Mouse (Mus musculus) liver, embryonic 13.5 days (tissue): ENCODE measurements at regions not wholly inside any gene's neighbourhood (a gene's known extent, or its start where the extent isn't known, plus 50 kb on each side); places are given as distances from the start of the nearest gene placed in this dataset.

ENCODE experiments used
- ATAC-seq: fragments of 200-750 bp; cut with Nextera tagmentation; 2 replicates; pipeline ENCODE4 v1.8.0; 2017; ENCODE audit warnings: low read depth, mild to moderate bottlenecking, moderate number of reproducible peaks, moderate library complexity
- DNase-seq: peaks from one replicate; pipeline ENCODE4 v3.0.0; 2022
- H3K27ac ChIP-seq: fragments of 300-500 bp; sonication (generic); 2 replicates; pipeline ENCODE4 v1.5.1; 2015; ENCODE audit warnings: moderate library complexity, mild to moderate bottlenecking, inconsistent platforms
- H3K27me3 ChIP-seq: fragments of 300-500 bp; sonication (generic); 2 replicates; pipeline ENCODE4 v1.6.1; 2015; ENCODE audit warnings: mild to moderate bottlenecking, inconsistent platforms
- H3K36me3 ChIP-seq: fragments of 300-500 bp; sonication (generic); 2 replicates; pipeline ENCODE4 v1.6.1; 2015; ENCODE audit warnings: mild to moderate bottlenecking, inconsistent platforms
- H3K4me1 ChIP-seq: fragments of 300-500 bp; sonication (generic); replicated peaks from 2 replicates; pipeline ENCODE4 v1.6.1; 2015; ENCODE audit warnings: inconsistent platforms
- H3K4me2 ChIP-seq: fragments of 300-500 bp; sonication (generic); 2 replicates; pipeline ENCODE4 v1.6.1; 2015; ENCODE audit warnings: inconsistent platforms, mild to moderate bottlenecking, moderate library complexity
- H3K4me3 ChIP-seq: fragments of 300-500 bp; sonication (generic); replicated peaks from 2 replicates; pipeline ENCODE4 v1.5.1; 2015; ENCODE audit warnings: mild to moderate bottlenecking, inconsistent platforms
- H3K9ac ChIP-seq: fragments of 300-500 bp; sonication (generic); 2 replicates; pipeline ENCODE4 v1.6.1; 2015; ENCODE audit warnings: mild to moderate bottlenecking, inconsistent platforms
- H3K9me3 ChIP-seq: fragments of 300-500 bp; sonication (generic); replicated peaks from 2 replicates; pipeline ENCODE4 v1.6.1; 2016; ENCODE audit warnings: inconsistent platforms
- WGBS: fragments of 180-500 bp; shearing (Covaris S2); methylation state at CpG from one replicate; pipeline ENCODE4 v1.1.7; 2015; ENCODE audit not compliant: insufficient replicate concordance; 5-methylcytosine and 5-hydroxymethylcytosine counted together

DNA sequence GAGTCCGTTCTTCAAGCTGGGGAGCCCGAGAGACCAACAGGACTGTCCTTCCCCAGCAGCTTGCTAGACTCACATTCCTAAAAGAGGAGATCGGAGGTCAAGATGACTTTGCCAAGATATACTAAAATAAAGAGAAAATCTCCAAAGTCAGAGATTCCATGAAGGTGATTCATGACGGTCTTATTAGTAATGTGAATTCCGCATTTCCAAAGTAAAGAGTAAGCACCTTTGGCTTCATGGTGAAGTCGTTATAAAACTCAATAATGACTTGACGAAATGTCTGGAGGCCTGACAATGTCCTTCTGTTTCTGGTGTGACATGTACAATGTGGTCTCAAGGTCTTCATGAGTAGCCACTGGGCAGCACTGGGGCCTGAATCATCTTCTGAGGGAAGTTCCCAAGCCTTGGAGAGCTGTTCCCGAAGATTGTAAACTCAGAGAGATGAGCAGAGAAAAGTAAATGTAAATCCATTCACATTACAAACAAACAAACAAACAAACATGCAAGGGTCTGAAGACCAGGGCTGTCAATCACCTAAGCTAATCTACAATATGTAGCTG, 157.7 kb downstream of the Cog6 start:
- no peaks in the 10 kb centered on the region for H3K9me3 ChIP-seq
- no peak overlapping the region for H3K4me2 ChIP-seq
- H3K9ac ChIP-seq = no peak overlapping the region
- DNase-seq = no peak
- WGBS = 74% methylated on average over 8 of the region's 8 CpGs
- no peaks in the 10 kb centered on the region for H3K36me3 ChIP-seq
- no peaks in the 10 kb centered on the region for H3K27me3 ChIP-seq
- no peak overlapping the region for H3K27ac ChIP-seq
- H3K4me1 ChIP-seq = no peaks in the 10 kb centered on the region
- no peak for ATAC-seq
- no peak overlapping the region for H3K4me3 ChIP-seq

DNA sequence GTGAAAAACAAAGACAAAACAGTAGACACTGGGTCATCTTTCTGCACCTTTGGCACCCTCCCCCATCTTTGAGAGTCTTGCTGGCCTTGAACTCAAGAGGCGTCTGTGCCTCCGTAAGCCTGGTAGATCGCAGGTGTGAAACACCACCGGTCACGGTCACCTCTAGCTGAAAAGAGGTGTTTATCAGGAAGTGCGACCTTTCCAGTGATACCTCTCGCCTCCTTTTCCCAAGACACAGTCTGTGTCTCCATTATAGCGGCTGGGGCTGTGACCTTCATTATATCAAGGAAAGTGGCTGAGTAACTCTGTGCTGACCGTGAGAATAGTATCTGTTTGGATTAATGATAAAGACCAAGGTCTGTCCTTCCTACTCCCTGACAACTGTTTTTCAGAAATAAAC, 158.8 kb downstream of the Cog6 start:
- Histone ChIP-seq H3K9me3 (no peaks in the 10 kb centered on the region), H3K9ac (no peak overlapping the region)

DNA sequence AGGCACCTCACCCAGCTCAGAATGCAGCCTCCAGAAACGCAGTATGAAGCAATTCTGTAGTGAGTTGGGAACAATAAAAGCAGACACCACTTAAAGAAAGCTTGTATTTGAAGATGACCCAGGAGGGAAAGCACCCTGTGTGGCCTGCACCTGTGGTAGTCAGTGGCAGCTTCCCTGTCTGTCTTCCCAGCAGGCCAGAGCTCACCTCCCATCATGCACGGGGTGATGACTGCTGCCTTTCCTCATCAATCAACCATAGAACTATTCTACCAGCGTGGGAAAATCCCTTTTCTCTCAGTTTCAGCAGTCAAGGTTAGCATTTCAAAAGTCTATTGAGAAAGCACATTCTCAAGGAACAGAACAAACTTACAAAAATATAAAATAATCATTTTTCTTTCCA, 160.0 kb downstream of the Cog6 start:
- ATAC-seq (no peak), DNase-seq (no peak)
- WGBS = 64% methylated on average over 3 of the region's 3 CpGs
- Histone ChIP-seq H3K27me3 (no peaks in the 10 kb centered on the region), H3K36me3 (no peaks in the 10 kb centered on the region), H3K4me3 (no peak overlapping the region), H3K9ac (no peak overlapping the region), H3K4me1 (no peaks in the 10 kb centered on the region), H3K9me3 (no peaks in the 10 kb centered on the region), H3K27ac (no peak overlapping the region), H3K4me2 (no peak overlapping the region)

More for the DNA sequence above, 158.8 kb downstream of the Cog6 start:
- Histone ChIP-seq H3K4me1 (no peaks in the 10 kb centered on the region), H3K4me2 (no peak overlapping the region), H3K4me3 (no peak overlapping the region), H3K27me3 (no peaks in the 10 kb centered on the region), H3K27ac (no peak overlapping the region), H3K36me3 (no peaks in the 10 kb centered on the region)
- ATAC-seq (no peak), DNase-seq (no peak)
- 78% methylated on average over 9 of the region's 9 CpGs for WGBS

DNA sequence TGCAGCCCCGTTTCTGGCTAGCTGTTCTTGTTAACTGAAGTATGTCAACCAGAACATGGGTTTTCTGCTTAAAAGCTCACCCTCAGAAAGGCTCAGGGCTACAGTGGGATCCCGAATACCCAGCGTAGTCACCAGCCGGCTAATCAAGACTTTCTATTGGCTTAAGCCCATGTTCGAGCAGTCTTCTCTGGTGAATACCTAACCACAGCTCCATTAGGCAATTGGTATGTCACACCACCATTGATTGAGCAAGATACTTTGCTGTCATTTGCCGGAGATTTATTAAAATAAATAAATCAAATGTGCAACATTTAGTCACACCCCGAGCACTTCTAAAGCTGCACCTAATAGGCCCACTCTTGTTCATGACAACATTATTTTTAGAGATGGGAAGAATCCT, 162.5 kb downstream of the Cog6 start:
- ATAC-seq = no peak
- H3K4me3 ChIP-seq = no peak overlapping the region

DNA sequence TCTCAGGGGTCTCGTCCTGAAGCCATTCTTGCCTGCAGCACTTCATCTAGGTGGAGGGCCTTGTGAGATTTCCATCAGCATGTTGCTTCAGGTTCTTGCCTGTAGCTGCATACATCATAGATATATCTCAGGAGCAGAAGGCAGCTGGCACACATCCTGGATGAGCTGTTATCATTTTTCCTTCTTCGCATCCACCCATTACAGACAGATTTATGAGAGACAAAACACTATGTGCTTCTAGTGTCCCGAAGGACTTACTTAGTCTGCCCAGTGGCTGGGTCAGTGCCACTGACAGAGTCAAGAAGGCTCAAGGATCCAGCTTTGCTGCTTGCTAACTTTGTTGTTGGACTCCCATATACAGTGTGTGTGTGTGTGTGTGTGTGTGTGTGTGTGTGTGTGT, 163.9 kb downstream of the Cog6 start:
- DNase-seq (no peak), ATAC-seq (no peak)
- Histone ChIP-seq H3K4me3 (no peak overlapping the region), H3K4me2 (no peak overlapping the region), H3K9me3 (no peaks in the 10 kb centered on the region), H3K27me3 (no peaks in the 10 kb centered on the region), H3K36me3 (no peaks in the 10 kb centered on the region), H3K9ac (no peak overlapping the region), H3K27ac (no peak overlapping the region), H3K4me1 (no peaks in the 10 kb centered on the region)
- WGBS = 68% methylated on average over 3 of the region's 3 CpGs

More for the DNA sequence above, 162.5 kb downstream of the Cog6 start:
- H3K9ac ChIP-seq = no peak overlapping the region
- no peaks in the 10 kb centered on the region for H3K9me3 ChIP-seq
- no peaks in the 10 kb centered on the region for H3K27me3 ChIP-seq
- H3K4me2 ChIP-seq = no peak overlapping the region
- H3K36me3 ChIP-seq = no peaks in the 10 kb centered on the region
- no peak overlapping the region for H3K27ac ChIP-seq
- no peaks in the 10 kb centered on the region for H3K4me1 ChIP-seq
- 77% methylated on average over 7 of the region's 7 CpGs for WGBS
- DNase-seq = no peak

DNA sequence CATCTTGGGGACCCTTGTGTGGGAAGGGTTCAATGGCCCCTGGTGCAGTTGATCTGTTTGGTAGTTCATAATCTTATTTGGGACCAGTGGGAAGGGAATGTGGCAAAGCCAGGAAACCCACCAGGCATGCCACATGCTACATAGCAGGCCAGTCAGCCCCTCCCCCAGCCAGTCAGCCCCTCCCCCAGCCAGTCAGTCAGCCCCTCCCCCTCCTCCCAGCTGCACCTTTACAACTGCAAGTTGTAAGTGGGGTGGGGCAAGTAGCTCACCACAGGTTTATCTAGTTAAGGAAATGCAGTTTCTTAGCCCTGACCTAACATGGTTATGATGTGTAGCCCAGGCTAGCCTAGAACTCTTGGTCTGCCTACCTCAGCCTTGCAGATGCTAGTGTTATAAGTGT, 171.9 kb downstream of the Cog6 start:
- H3K36me3 ChIP-seq = no peaks in the 10 kb centered on the region
- no peaks in the 10 kb centered on the region for H3K9me3 ChIP-seq
- DNase-seq = no peak
- no peak for ATAC-seq
- H3K4me3 ChIP-seq = no peak overlapping the region
- no peaks in the 10 kb centered on the region for H3K27me3 ChIP-seq
- no peak overlapping the region for H3K4me2 ChIP-seq
- H3K9ac ChIP-seq = no peak overlapping the region
- H3K27ac ChIP-seq = no peak overlapping the region
- H3K4me1 ChIP-seq = no peaks in the 10 kb centered on the region; the same call in 1 of the 2 replicates

DNA sequence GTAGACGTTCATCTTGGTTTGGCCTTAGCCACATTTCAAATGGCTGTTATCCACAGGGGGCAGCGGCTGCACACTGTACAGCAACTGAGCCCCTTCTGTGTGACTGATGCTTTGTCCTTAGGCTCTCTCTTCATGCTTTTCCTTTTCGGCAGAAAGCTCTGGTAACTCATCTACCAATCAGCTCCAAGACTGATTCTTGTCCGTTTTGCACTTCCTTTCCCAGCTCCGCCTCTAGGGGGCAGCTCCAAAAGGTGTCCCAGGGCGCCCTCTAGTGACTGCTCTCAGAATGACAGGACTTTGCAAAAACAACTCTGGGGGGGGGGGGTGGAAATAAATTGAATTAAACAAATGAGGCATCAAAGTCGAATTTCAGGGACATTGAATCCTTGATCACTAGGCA, 173.0 kb downstream of the Cog6 start:
- Histone ChIP-seq H3K27me3 (no peaks in the 10 kb centered on the region), H3K4me2 (no peak overlapping the region), H3K27ac (no peak overlapping the region), H3K36me3 (no peaks in the 10 kb centered on the region), H3K9me3 (no peaks in the 10 kb centered on the region), H3K4me3 (no peak overlapping the region), H3K9ac (no peak overlapping the region), H3K4me1 (no peaks in the 10 kb centered on the region; the same call in 1 of the 2 replicates)
- ATAC-seq (no peak), DNase-seq (peak; percentile 39)
- WGBS = 21% methylated on average over 7 of the region's 7 CpGs

DNA sequence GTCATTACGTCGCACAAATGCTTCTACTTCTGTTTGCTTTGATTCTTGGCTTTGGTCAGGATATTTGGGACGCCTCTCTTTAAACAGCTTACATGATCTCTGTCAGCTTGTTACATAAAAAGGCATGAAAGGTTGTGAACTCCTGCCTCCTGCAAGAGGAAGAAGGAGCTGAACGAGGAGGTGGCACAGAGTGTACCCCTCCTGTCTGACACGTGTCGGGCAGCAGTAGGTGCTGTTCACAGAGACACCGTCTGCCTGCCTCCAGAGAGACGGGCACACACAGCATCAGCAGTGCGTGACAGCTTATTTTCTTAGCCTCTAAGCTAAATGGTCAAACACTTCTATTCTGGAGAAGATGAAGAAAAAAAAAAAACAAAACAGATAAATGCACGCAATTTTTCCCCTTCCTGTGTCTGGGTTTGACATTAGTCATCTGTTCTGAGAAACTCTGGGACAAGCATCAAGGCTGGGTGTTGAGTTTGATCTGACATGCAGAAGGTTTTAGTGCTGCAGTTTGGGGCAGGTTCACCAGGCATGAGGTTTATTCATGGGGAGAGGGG, 174.1 kb downstream of the Cog6 start:
- H3K9ac ChIP-seq = no peak overlapping the region
- 68% methylated on average over 10 of the region's 10 CpGs for WGBS
- H3K4me3 ChIP-seq = no peak overlapping the region
- H3K4me1 ChIP-seq = no peaks in the 10 kb centered on the region; the same call in 1 of the 2 replicates
- H3K27me3 ChIP-seq = no peaks in the 10 kb centered on the region
- DNase-seq (no peak), ATAC-seq (no peak)
- H3K4me2 ChIP-seq = no peak overlapping the region
- H3K27ac ChIP-seq = no peak overlapping the region
- H3K9me3 ChIP-seq = no peaks in the 10 kb centered on the region
- H3K36me3 ChIP-seq = no peaks in the 10 kb centered on the region

DNA sequence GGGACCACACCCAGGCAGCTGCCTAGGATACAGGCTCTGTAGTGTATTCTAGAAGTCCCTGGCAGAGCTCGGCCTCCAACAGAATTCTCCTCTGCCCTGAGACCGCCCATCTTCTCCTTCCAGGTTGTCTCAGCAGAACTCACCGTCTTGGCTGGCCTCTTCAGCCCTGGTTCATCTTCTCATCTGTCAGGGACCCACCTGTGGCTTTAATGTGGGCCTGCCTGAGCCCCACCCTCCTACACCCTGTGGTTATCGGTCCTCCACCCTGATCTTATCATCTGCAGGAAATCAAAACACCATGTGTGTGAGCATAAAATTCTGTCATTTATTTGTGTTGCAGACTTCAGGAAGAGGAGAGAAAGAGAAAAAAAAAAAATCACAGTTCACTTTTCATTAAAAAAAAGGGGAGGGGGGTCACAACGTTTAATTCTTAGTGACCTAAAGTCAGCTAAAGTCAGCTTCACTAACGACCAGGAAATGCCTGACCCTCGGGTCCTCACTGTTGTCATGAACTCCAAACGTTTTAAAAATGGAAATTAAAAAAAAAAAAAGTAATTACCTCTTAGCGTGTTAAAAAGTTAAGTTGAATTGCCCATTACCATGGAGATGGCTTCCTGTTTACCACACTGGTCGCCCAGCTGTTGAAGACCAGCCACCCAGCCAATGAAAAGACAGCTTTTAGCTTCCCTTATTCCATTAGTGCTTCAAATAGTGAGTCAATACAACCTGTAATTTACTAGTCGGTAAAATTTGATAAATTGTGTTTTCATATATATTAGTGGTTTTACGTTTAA, 176.7 kb downstream of the Cog6 start:
- no peaks in the 10 kb centered on the region; the same call in 1 of the 2 replicates for H3K4me1 ChIP-seq
- 35% methylated on average over 12 of the region's 12 CpGs for WGBS
- DNase-seq (no peak), ATAC-seq (no peak)
- no peak overlapping the region for H3K27ac ChIP-seq
- no peak overlapping the region for H3K4me3 ChIP-seq
- H3K27me3 ChIP-seq = no peaks in the 10 kb centered on the region
- H3K4me2 ChIP-seq = no peak overlapping the region
- no peaks in the 10 kb centered on the region for H3K36me3 ChIP-seq
- no peaks in the 10 kb centered on the region for H3K9me3 ChIP-seq
- no peak overlapping the region for H3K9ac ChIP-seq

DNA sequence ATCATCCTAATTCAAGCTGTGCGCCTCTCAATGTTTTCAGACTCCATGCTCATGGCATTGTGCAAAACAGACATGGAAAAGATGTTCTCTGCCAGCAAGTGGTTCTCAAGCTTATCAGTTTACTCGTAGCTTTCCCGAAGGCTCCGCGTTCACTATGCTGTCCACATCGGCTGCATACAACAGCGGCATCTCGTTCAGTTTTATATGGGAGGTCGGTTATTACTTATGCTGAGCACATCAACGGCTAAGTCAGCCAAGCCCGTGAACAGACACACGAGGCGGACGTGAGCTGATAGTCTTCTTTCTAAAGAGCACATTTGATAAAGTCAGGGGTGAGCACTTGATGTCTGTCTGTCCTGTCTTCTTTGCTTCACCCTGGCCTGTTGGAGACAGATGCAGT, 179.0 kb downstream of the Cog6 start:
- Histone ChIP-seq H3K27ac (no peak overlapping the region), H3K4me2 (no peak overlapping the region), H3K4me3 (no peak overlapping the region), H3K9me3 (no peaks in the 10 kb centered on the region), H3K27me3 (no peaks in the 10 kb centered on the region), H3K36me3 (no peaks in the 10 kb centered on the region), H3K9ac (no peak overlapping the region), H3K4me1 (no peaks in the 10 kb centered on the region)
- DNase-seq (no peak), ATAC-seq (no peak)
- WGBS = 78% methylated on average over 14 of the region's 14 CpGs

DNA sequence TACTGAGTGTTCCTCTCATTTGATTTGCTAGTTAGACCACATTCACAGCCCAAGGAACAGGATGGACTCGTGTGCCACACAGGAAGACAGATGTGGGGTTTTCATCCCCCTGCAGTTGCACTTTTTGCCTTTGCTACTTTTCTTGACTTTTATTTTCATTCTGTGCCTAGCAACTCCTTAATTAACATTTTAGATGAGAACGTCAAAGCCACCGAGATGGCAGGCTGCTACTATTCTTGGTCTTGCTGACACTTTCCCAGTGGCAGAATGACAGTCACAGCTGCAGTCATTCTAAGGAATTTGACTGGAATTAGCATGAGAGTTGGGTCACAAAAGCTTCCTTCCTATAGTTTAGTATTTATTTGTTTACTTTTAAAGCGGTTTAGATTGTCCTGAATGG, 179.5 kb downstream of the Cog6 start:
- no peak for DNase-seq
- Histone ChIP-seq H3K27ac (no peak overlapping the region), H3K36me3 (no peaks in the 10 kb centered on the region), H3K27me3 (no peaks in the 10 kb centered on the region), H3K4me3 (no peak overlapping the region), H3K4me2 (no peak overlapping the region), H3K9me3 (no peaks in the 10 kb centered on the region), H3K4me1 (no peaks in the 10 kb centered on the region), H3K9ac (no peak overlapping the region)
- ATAC-seq = no peak
- WGBS = 45% methylated on average over 4 of the region's 4 CpGs

DNA sequence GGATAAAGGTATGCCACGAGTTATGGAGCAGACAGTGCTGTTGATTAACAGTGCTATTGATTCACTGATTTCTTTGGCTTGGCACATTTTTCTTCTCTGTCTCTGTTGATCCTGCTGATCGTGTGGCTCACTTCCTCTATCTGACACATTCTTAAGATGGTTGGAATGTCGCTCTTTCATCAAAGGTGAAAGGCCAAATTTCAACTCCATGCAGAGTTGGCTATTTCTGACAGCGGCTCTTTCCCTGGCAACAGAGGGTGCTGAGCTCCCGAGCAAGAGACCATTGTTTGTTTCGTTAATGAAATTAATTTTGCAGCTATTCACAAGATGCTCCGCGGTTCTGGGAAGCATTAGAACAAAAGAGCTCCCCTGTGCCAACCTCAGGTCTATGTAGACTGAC, 180.3 kb downstream of the Cog6 start:
- DNase-seq (no peak), ATAC-seq (no peak)
- 51% methylated on average over 8 of the region's 8 CpGs for WGBS
- H3K4me3 ChIP-seq = no peak overlapping the region
- no peak overlapping the region for H3K4me2 ChIP-seq
- no peak overlapping the region for H3K9ac ChIP-seq
- H3K4me1 ChIP-seq = no peaks in the 10 kb centered on the region
- H3K27me3 ChIP-seq = no peaks in the 10 kb centered on the region
- H3K27ac ChIP-seq = no peak overlapping the region
- no peaks in the 10 kb centered on the region for H3K36me3 ChIP-seq
- H3K9me3 ChIP-seq = no peaks in the 10 kb centered on the region
